Mouse (Mus musculus): ENCODE data around the gene Tlr5.

DNA sequence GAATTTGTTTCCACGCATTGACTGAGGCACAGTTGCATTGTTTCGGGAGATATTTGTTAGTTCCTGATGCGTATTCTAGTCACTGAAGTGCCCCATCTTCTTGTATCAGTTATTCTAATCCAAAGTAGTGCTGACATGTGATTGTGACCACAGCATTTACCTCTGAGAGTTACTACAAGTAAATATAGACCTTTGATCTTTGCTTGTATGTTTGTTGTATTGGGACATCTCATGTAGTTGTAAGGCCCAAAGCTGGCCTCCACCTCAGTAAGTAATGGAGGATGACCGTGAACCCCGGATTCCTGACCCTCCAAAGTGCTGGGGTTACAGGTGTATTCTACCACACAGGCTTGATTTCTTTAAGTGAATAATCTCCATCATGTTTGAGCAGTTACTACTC is 38.4 kb upstream of the Tlr5 start:
- TF ChIP-seq CTCF (IDR thresholded peaks at IDR 0.05; ENCODE audit: borderline replicate concordance, insufficient read depth, low read length) (no peak), POLR2A (IDR thresholded peaks at IDR 0.05; ENCODE audit: low read depth, low read length) (no peak)
